Mouse (Mus musculus): ENCODE data around the gene Scfd2.

Scfd2 gene

GRCm38 (mm10) chr5:74180216-74180615, 351.3 kb downstream of the Scfd2 start:
- no peak for DNase-seq (ENCODE audit: low read depth, low spot score)

- DNase-seq (ENCODE audit: low read depth, low spot score) = no peak
Observed at GRCm38 (mm10) chr5:74175526-74176270, 355.9 kb downstream of the Scfd2 start.

GRCm38 (mm10) chr5:74173162-74173844, 358.3 kb downstream of the Scfd2 start:
- no peak for DNase-seq (ENCODE audit: low read depth, low spot score)

DNA sequence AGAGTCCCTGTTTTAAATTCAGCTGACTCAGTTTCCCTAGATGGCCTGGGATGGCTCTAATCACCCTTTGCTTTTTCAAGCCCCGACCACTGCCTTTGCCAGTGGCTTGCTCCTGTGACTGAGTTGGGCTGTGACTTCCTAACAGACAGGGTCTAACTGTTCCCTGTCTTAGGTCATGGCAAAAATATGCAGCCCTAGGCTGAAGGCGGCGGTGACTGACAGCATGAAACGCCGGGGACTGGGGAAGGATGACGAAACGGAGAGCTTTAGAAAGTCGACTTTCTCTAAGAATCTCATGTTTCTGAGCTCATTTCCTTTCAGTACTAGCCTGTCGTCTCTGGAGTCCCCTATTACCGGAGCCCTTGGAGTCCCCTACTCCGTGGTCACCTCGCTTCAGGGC, 359.4 kb downstream of the Scfd2 start:
- DNase-seq (ENCODE audit: low read depth, low spot score) = no peak

DNA sequence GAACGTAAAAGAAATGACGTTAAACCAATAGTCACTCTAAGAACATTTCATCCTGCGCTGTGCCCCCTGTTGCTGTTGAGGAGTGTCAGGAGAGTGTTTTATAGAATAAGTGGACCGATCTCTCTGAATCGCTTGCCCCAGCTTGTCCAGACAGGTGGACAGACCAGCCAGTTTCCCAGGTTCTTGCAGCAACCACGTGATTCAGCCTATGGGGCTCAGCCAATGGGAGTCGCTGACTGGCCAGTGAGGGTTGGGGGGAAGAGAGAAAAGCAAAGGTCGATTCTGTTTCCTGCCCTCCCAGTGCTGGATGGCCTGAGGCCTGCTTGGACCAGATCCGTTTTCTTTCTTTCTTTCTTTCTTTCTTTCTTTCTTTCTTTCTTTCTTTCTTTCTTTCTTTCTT, 359.8 kb downstream of the Scfd2 start:
- DNase-seq (ENCODE audit: low read depth, low spot score) = no peak

DNA sequence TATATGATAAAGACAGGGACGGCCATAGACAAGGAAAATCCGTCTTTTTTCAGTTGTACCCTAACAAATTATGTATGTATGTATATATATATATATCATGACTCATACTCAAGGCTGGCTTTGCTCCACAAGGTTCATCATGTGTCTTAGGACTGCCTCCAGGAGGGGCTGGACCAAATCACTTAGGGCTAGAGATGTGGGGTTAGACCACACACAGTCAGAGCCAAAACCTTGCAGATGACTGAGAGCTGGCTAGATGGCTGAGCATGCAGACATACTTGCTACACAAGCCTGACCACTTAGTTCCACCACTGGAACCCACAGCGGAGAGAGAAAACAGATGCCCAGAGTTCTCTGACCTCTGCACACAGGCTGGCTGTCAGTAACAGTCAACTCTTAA, 363.5 kb downstream of the Scfd2 start:
- no peak for DNase-seq (ENCODE audit: low read depth, low spot score)

- no peak for DNase-seq (ENCODE audit: low read depth, low spot score)
Observed at GRCm38 (mm10) chr5:74166642-74167041, 364.9 kb downstream of the Scfd2 start.

DNA sequence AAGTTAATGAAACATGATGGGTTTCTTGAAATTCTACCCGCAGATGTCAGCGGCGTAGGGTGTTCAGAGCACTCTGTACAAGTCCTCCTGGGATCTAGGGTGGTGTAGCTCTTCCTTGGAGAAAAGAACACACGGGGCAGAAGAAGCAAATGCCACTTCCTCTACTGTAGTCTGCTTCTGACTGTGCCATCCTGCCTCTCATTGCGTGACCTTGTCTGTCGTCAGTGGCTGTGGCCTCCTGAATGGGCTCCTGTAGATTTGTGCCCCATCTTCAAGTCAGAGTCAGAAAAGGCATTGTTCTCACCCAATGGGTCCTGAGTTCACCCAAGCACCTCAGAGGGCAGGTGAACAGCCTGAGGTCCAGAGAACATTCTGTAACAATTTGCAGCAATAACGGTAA, 367.0 kb downstream of the Scfd2 start:
- DNase-seq (ENCODE audit: low read depth, low spot score) = no peak

DNA sequence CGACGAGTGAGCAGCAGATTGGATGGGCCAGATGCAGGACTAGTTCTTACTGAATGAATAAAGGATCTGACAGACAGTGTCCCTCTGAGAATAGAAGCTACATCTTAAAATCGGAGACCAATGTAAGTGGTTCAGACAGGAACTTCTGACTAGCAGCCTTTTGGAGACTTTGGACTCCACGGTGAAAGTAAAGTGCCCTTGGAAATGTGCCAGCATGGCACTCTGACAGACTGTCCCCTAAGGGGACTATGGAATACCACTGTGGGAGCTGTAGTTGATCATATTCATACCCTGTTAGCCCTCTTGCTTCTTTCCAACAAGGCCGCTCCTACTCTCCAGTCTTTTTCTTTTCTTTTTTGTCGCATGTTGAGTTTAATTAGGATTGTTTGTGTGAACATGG, 368.4 kb downstream of the Scfd2 start:
- DNase-seq (ENCODE audit: low read depth, low spot score) = no peak

GRCm38 (mm10) chr5:74162013-74162412, 369.5 kb downstream of the Scfd2 start:
- no peak for DNase-seq (ENCODE audit: low read depth, low spot score)

GRCm38 (mm10) chr5:74161297-74161926, 370.1 kb downstream of the Scfd2 start:
- no peak for DNase-seq (ENCODE audit: low read depth, low spot score)

DNA sequence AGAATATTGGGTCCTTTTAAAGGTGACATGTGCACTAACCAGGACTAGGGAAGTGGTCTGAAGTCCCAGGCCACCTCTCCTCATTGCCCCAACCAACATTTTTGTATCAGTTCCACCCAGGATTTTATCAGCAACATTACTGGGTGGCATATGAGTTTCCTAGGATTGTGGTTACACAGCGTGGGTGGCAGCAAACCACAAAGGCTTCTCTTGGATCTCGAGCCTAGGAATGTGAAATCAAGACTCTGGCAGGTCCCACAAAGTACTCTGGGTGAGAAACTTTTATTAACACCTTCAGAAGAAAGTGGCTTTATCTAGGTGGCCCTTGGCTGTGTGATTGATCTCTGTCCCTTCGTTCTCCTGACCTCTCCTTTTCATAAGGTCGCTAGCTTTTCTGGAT, 371.2 kb downstream of the Scfd2 start:
- DNase-seq (ENCODE audit: low read depth, low spot score) = no peak

DNA sequence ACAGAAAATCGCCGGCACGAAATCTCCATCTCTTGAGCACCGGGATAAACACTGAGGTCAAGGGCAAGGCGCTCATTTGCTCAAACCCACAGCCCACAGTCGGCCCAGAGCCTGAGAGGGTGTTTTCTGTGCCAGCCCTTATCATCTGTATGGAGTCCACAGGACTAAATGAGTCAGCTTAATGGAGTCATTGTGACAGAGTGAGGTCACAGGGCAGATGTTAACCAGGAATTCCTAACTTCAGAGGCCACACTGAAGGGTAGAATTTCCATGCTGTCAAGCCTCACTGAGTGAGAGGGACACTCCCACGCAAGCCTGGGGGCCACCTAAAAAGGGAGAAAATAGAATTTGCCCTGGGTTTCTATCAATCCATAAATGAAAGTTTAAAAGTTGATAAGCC, 371.7 kb downstream of the Scfd2 start:
- DNase-seq (ENCODE audit: low read depth, low spot score) = no peak

DNA sequence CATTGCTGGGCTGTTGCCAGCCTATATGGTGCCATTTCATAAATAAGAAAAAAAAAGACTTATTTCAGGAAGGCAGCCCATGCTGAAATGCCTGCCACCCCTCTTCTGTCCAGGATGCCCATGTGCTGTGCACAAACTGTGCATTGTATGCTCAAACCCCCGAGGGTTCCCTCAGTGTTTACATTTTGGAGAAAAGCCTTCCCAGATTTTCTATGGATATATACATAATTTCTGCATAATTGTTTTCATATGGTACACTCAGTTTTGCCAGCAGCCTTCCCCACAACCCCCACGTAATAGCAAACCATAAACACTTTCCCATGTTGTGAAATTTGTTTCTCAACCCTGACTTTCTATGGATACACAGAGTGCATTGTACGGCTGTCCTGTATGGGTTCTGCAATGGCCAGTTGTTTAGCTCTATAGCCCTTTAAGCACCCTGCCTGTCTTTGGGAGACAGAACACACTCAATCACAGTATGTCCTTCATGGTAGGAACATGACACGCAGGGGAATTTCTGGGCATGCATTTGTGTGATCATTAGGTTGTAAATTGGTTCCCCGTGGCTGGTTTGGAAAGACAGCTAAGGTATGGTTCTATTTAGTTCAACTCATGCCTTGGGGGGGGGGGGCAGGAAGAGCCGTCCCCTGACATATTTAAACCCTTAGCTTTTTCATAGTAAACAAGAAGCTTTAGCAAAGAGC, 372.5 kb downstream of the Scfd2 start:
- DNase-seq (ENCODE audit: low read depth, low spot score) = no peak

GRCm38 (mm10) chr5:74155860-74156351, 375.7 kb downstream of the Scfd2 start:
- DNase-seq (ENCODE audit: low read depth, low spot score) = no peak
